Mouse (Mus musculus) cerebellum, adult 2 months (tissue): ENCODE data around the gene Fbxo10.

Source experiments
- CTCF ChIP-seq: fragments of 200-500 bp; IDR thresholded peaks from 2 replicates; pipeline ENCODE4 v1.5.1; 2011; ENCODE audit warnings: low read depth, mild to moderate bottlenecking, control low read depth, low read length, moderate library complexity, borderline replicate concordance; ENCODE audit not compliant: insufficient read depth
- POLR2A ChIP-seq: fragments of 200-500 bp; IDR thresholded peaks from 2 replicates; pipeline ENCODE4 v1.6.1; 2011; ENCODE audit warnings: low read length, control low read depth, borderline replicate concordance; ENCODE audit not compliant: insufficient read depth

DNA sequence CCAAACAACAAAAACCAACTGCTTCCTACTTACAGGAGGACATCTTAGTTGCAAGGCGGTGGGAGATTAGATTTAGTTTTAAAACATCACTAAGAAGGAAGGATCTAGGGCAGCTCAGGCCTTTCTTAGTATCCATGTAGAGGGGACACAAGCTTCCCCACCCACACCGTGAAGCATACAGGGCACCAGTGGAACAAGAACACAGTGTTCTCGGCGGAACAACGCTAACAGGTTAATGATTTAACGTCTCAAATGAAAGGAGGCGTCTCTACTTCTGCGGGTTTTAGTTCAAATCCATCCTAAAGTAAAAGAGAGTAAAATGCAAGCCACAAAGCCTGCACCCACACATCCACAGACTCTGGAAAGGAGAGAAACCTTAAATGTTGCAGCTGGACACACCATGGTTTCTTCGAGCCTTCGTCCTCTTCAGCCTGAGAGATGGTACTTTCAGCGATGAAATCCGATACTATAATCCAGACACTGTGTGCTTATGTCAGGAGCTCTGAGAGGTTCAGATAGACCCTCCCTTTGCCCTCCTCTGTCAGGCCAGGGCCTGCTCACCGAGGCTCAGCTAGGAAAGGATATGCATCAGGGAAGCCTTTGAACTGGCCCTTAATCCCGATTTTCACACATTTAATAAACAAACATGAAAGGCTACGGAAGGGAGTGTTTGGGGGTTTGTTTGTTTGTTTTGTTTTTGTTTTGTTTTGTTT lies 12.0 kb downstream of the Fbxo10 start:
- TF ChIP-seq POLR2A: no peak
- no peak for TF ChIP-seq CTCF
